Mouse (Mus musculus) liver, embryonic 13.5 days (tissue): ENCODE measurements around the gene Wdr66. TPM values are rescaled to one million over a fixed set of nuclear protein-coding genes. Genes with fewer than 3 reads are reported as not detected.
A peak's percentile ranks its signal among the peaks of the same experiment; 100 is the strongest.
"Not testable (repeated sequence)": the region's sequence is repeated elsewhere in the genome, so short reads cannot be mapped to it uniquely, and the experiment has no call there.

Source experiments
- ATAC-seq: fragments of 200-750 bp; cut with Nextera tagmentation; 2 replicates; pipeline ENCODE4 v1.8.0; 2017; ENCODE audit warnings: low read depth, mild to moderate bottlenecking, moderate number of reproducible peaks, moderate library complexity
- DNase-seq: peaks from one replicate; pipeline ENCODE4 v3.0.0; 2022
- H3K27ac ChIP-seq: fragments of 300-500 bp; sonication (generic); 2 replicates; pipeline ENCODE4 v1.5.1; 2015; ENCODE audit warnings: moderate library complexity, mild to moderate bottlenecking, inconsistent platforms
- H3K27me3 ChIP-seq: fragments of 300-500 bp; sonication (generic); 2 replicates; pipeline ENCODE4 v1.6.1; 2015; ENCODE audit warnings: mild to moderate bottlenecking, inconsistent platforms
- H3K36me3 ChIP-seq: fragments of 300-500 bp; sonication (generic); 2 replicates; pipeline ENCODE4 v1.6.1; 2015; ENCODE audit warnings: mild to moderate bottlenecking, inconsistent platforms
- H3K4me1 ChIP-seq: fragments of 300-500 bp; sonication (generic); replicated peaks from 2 replicates; pipeline ENCODE4 v1.6.1; 2015; ENCODE audit warnings: inconsistent platforms
- H3K4me2 ChIP-seq: fragments of 300-500 bp; sonication (generic); 2 replicates; pipeline ENCODE4 v1.6.1; 2015; ENCODE audit warnings: inconsistent platforms, mild to moderate bottlenecking, moderate library complexity
- H3K4me3 ChIP-seq: fragments of 300-500 bp; sonication (generic); replicated peaks from 2 replicates; pipeline ENCODE4 v1.5.1; 2015; ENCODE audit warnings: mild to moderate bottlenecking, inconsistent platforms
- H3K9ac ChIP-seq: fragments of 300-500 bp; sonication (generic); 2 replicates; pipeline ENCODE4 v1.6.1; 2015; ENCODE audit warnings: mild to moderate bottlenecking, inconsistent platforms
- H3K9me3 ChIP-seq: fragments of 300-500 bp; sonication (generic); replicated peaks from 2 replicates; pipeline ENCODE4 v1.6.1; 2016; ENCODE audit warnings: inconsistent platforms
- WGBS: fragments of 180-500 bp; shearing (Covaris S2); methylation state at CpG from one replicate; pipeline ENCODE4 v1.1.7; 2015; ENCODE audit not compliant: insufficient replicate concordance; 5-methylcytosine and 5-hydroxymethylcytosine counted together
- polyA plus RNA-seq: library from polyadenylated mRNA; unstranded; fragments of >200 nt; fragmentation: Nextera tagmentation; extraction: Ambion mirVana; gene quantifications from 2 replicates; pipeline ENCODE4 v1.2.1, GENCODE M21; 2015

The Wdr66 gene
- 0.16 TPM in 1 of 2 replicates, not detected in the other for polyA plus RNA-seq

GRCm38 (mm10) chr5:123251834-123252233, at the start of gene Wdr66:
Gene Wdr66, plus strand, starts transcription at chr5:123252102.
- Histone ChIP-seq H3K36me3 (peaks cover 15% of the 10 kb centered on the region), H3K27ac (no peak within 1 kb of the TSS), H3K9me3 (no peaks in the 10 kb centered on the region), H3K4me2 (peak within 1 kb of the TSS; percentile 30), H3K4me1 (peaks cover 6% of the 10 kb centered on the region), H3K9ac (no peak within 1 kb of the TSS), H3K27me3 (peaks cover 23% of the 10 kb centered on the region), H3K4me3 (no peak within 1 kb of the TSS)
- ATAC-seq (peak; percentile 31; the same call in 1 of the 2 replicates), DNase-seq (peak; percentile 44)
- WGBS = 6% methylated on average over 18 of the region's 18 CpGs

GRCm38 (mm10) chr5:123202771-123203170, 49.1 kb upstream of the Wdr66 start:
- H3K9ac ChIP-seq, DNase-seq, H3K4me3 ChIP-seq, H3K4me2 ChIP-seq, H3K27me3 ChIP-seq, H3K9me3 ChIP-seq, H3K36me3 ChIP-seq, ATAC-seq: not testable (repeated sequence)
- 39% methylated on average over 4 of the region's 4 CpGs for WGBS
- H3K27ac ChIP-seq = peak overlapping the region; percentile 61
- peaks cover 31% of the 10 kb centered on the region for H3K4me1 ChIP-seq

GRCm38 (mm10) chr5:123203591-123203990, 48.3 kb upstream of the Wdr66 start:
- H3K36me3 ChIP-seq, DNase-seq, H3K27me3 ChIP-seq, H3K4me3 ChIP-seq, H3K27ac ChIP-seq, H3K9ac ChIP-seq, H3K4me2 ChIP-seq, ATAC-seq, H3K9me3 ChIP-seq: not testable (repeated sequence)
- 75% methylated on average over 7 of the region's 7 CpGs for WGBS
- H3K4me1 ChIP-seq = peaks cover 27% of the 10 kb centered on the region

GRCm38 (mm10) chr5:123222346-123223050, 29.4 kb upstream of the Wdr66 start:
- not testable (repeated sequence) for H3K36me3 ChIP-seq, H3K4me3 ChIP-seq, DNase-seq, H3K27me3 ChIP-seq, H3K9me3 ChIP-seq
- Histone ChIP-seq H3K4me1 (peaks cover 39% of the 10 kb centered on the region), H3K9ac (peak overlapping the region; percentile 47), H3K4me2 (peak overlapping the region; percentile 49), H3K27ac (peak overlapping the region; percentile 92)
- 30% methylated on average over 3 of the region's 5 CpGs for WGBS
- ATAC-seq = peak; percentile 91

GRCm38 (mm10) chr5:123223051-123223410, 28.9 kb upstream of the Wdr66 start:
- WGBS = 16% methylated on average over 4 of the region's 4 CpGs
- Histone ChIP-seq H3K9me3 (no peaks in the 10 kb centered on the region), H3K4me1 (peaks cover 43% of the 10 kb centered on the region), H3K4me3 (no peak overlapping the region), H3K9ac (peak overlapping the region; percentile 34; the same call in 1 of the 2 replicates), H3K27ac (peak overlapping the region; percentile 92), H3K27me3 (no peaks in the 10 kb centered on the region), H3K36me3 (no peaks in the 10 kb centered on the region), H3K4me2 (peak overlapping the region; percentile 49)
- DNase-seq (peak; percentile 44), ATAC-seq (peak; percentile 75)

GRCm38 (mm10) chr5:123223861-123224260, 28.0 kb upstream of the Wdr66 start:
- ATAC-seq, H3K9ac ChIP-seq, H3K27me3 ChIP-seq, H3K4me3 ChIP-seq, DNase-seq, H3K4me2 ChIP-seq, H3K9me3 ChIP-seq, H3K36me3 ChIP-seq: not testable (repeated sequence)
- peak overlapping the region; percentile 78 for H3K27ac ChIP-seq
- H3K4me1 ChIP-seq = peaks cover 48% of the 10 kb centered on the region
- 52% methylated on average over 6 of the region's 6 CpGs for WGBS

- H3K9ac ChIP-seq = no peak overlapping the region
- WGBS = 83% methylated on average over 7 of the region's 7 CpGs
- peaks cover 13% of the 10 kb centered on the region; the same call in 1 of the 2 replicates for H3K36me3 ChIP-seq
- H3K27me3 ChIP-seq = no peaks in the 10 kb centered on the region
- ATAC-seq = no peak
- no peak overlapping the region for H3K4me3 ChIP-seq
- DNase-seq = no peak
- peaks cover 65% of the 10 kb centered on the region for H3K4me1 ChIP-seq
- 0 out of 2 replicates have a peak overlapping the region, but pooled peaks have one; percentile 30 for H3K27ac ChIP-seq
- H3K9me3 ChIP-seq = no peaks in the 10 kb centered on the region
- no peak overlapping the region for H3K4me2 ChIP-seq
Measured at GRCm38 (mm10) chr5:123226851-123227250, 25.1 kb upstream of the Wdr66 start.

- peak; percentile 82 for ATAC-seq
- Histone ChIP-seq H3K36me3 (peaks cover 16% of the 10 kb centered on the region; the same call in 1 of the 2 replicates), H3K27me3 (no peaks in the 10 kb centered on the region), H3K9me3 (no peaks in the 10 kb centered on the region), H3K4me2 (peak overlapping the region; percentile 85), H3K9ac (peak overlapping the region; percentile 95), H3K4me1 (peaks cover 67% of the 10 kb centered on the region), H3K4me3 (peak overlapping the region; percentile 91), H3K27ac (peak overlapping the region; percentile 80)
- DNase-seq = peak; percentile 95
- WGBS = 2% methylated on average over 42 of the region's 42 CpGs
Measured at GRCm38 (mm10) chr5:123227762-123228523, 24.0 kb upstream of the Wdr66 start.

- H3K4me1 ChIP-seq = peaks cover 67% of the 10 kb centered on the region
- peak overlapping the region; percentile 95 for H3K9ac ChIP-seq
- H3K9me3 ChIP-seq = no peaks in the 10 kb centered on the region
- DNase-seq (no peak), ATAC-seq (no peak)
- 5% methylated on average over 15 of the region's 15 CpGs for WGBS
- H3K27me3 ChIP-seq = no peaks in the 10 kb centered on the region
- H3K27ac ChIP-seq = peak overlapping the region; percentile 80
- peak overlapping the region; percentile 91 for H3K4me3 ChIP-seq
- H3K4me2 ChIP-seq = peak overlapping the region; percentile 85
- peaks cover 16% of the 10 kb centered on the region; the same call in 1 of the 2 replicates for H3K36me3 ChIP-seq
Measured at GRCm38 (mm10) chr5:123228524-123228922, 23.4 kb upstream of the Wdr66 start.

GRCm38 (mm10) chr5:123229296-123229695, 22.6 kb upstream of the Wdr66 start:
- DNase-seq = no peak
- H3K9me3 ChIP-seq = no peaks in the 10 kb centered on the region
- peaks cover 16% of the 10 kb centered on the region for H3K36me3 ChIP-seq
- whole genome bisulfite sequencing = 76% methylated on average over 6 of the region's 6 CpGs
- no peak for ATAC-seq
- no peaks in the 10 kb centered on the region for H3K27me3 ChIP-seq
- H3K9ac ChIP-seq = peak overlapping the region; percentile 95
- H3K4me2 ChIP-seq = peak overlapping the region; percentile 85
- H3K27ac ChIP-seq = 0 out of 2 replicates have a peak overlapping the region, but pooled peaks have one; percentile 30
- H3K4me1 ChIP-seq = peaks cover 70% of the 10 kb centered on the region
- peak overlapping the region; percentile 91 for H3K4me3 ChIP-seq

- Histone ChIP-seq H3K4me2 (no peak overlapping the region), H3K27me3 (no peaks in the 10 kb centered on the region), H3K27ac (no peak overlapping the region), H3K36me3 (peaks cover 44% of the 10 kb centered on the region), H3K9me3 (no peaks in the 10 kb centered on the region), H3K4me1 (peaks cover 58% of the 10 kb centered on the region), H3K9ac (no peak overlapping the region), H3K4me3 (no peak overlapping the region)
- no peak for ATAC-seq
- WGBS = 52% methylated on average over 2 of the region's 2 CpGs
- no peak for DNase-seq
Measured at GRCm38 (mm10) chr5:123232180-123232579, 19.7 kb upstream of the Wdr66 start.
